Mouse (Mus musculus): ENCODE results near the gene Ranbp2. TPM values are rescaled to one million over a fixed set of nuclear protein-coding genes. Genes with fewer than 3 reads are reported as not detected.

Gene Ranbp2
- 22.8 and 24.8 TPM in 2 replicates for polyA plus RNA-seq (2015; fragmentation: Nextera tagmentation; extraction: Ambion mirVana)

GRCm38 (mm10) chr10:58446384-58447279, at the start of gene Ranbp2:
Gene Ranbp2 (plus strand): TSS chr10:58446920.
- H3K9ac ChIP-seq (replicated peaks; ENCODE audit: low read depth, low read length) = peak within 1 kb of the TSS; percentile 94
- peaks cover 13% of the 10 kb centered on the region for H3K4me1 ChIP-seq (replicated peaks; ENCODE audit: control insufficient read depth, insufficient read depth, low read length)
- H3K36me3 ChIP-seq (ENCODE audit: control insufficient read depth, insufficient read depth) = no peaks in the 10 kb centered on the region
- H3K27me3 ChIP-seq (replicated peaks; ENCODE audit: control insufficient read depth, insufficient read depth, low read length) = no peaks in the 10 kb centered on the region
- ATAC-seq = peak; percentile 98
- 0% methylated on average over 90 of the region's 91 CpGs for WGBS
- peak within 1 kb of the TSS; percentile 99 for H3K4me3 ChIP-seq (replicated peaks; ENCODE audit: low read length)
- peak within 1 kb of the TSS; percentile 94 for H3K27ac ChIP-seq (ENCODE audit: low read length)
- H3K9me3 ChIP-seq (ENCODE audit: control insufficient read depth, low read length) = no peaks in the 10 kb centered on the region
- H3K4me2 ChIP-seq (ENCODE audit: low read length) = peak within 1 kb of the TSS; percentile 81

- no peak overlapping the region for H3K27ac ChIP-seq (ENCODE audit: low read length)
- no peaks in the 10 kb centered on the region for H3K27me3 ChIP-seq (replicated peaks; ENCODE audit: control insufficient read depth, insufficient read depth, low read length)
- no peak for ATAC-seq
- H3K9me3 ChIP-seq (ENCODE audit: control insufficient read depth, low read length) = no peaks in the 10 kb centered on the region
- H3K4me3 ChIP-seq (replicated peaks; ENCODE audit: low read length) = no peak overlapping the region
- H3K4me2 ChIP-seq (ENCODE audit: low read length) = no peak overlapping the region
- H3K36me3 ChIP-seq (ENCODE audit: control insufficient read depth, insufficient read depth) = no peaks in the 10 kb centered on the region
- no peak overlapping the region for H3K9ac ChIP-seq (replicated peaks; ENCODE audit: low read depth, low read length)
- 92% methylated on average over 8 of the region's 8 CpGs for WGBS
- no peaks in the 10 kb centered on the region for H3K4me1 ChIP-seq (replicated peaks; ENCODE audit: control insufficient read depth, insufficient read depth, low read length)
Measured at GRCm38 (mm10) chr10:58398941-58399340, 47.8 kb upstream of the Ranbp2 start.

- Histone ChIP-seq H3K4me1 (replicated peaks; ENCODE audit: control insufficient read depth, insufficient read depth, low read length) (no peaks in the 10 kb centered on the region), H3K9ac (replicated peaks; ENCODE audit: low read depth, low read length) (no peak overlapping the region), H3K36me3 (ENCODE audit: control insufficient read depth, insufficient read depth) (no peaks in the 10 kb centered on the region), H3K9me3 (ENCODE audit: control insufficient read depth, low read length) (no peaks in the 10 kb centered on the region), H3K27ac (ENCODE audit: low read length) (no peak overlapping the region), H3K4me3 (replicated peaks; ENCODE audit: low read length) (no peak overlapping the region), H3K4me2 (ENCODE audit: low read length) (no peak overlapping the region), H3K27me3 (replicated peaks; ENCODE audit: control insufficient read depth, insufficient read depth, low read length) (no peaks in the 10 kb centered on the region)
- ATAC-seq = no peak
- WGBS = 89% methylated on average over 3 of the region's 3 CpGs
Measured at GRCm38 (mm10) chr10:58401838-58402237, 44.9 kb upstream of the Ranbp2 start.

- WGBS = 93% methylated on average over 6 of the region's 6 CpGs
- Histone ChIP-seq H3K4me3 (replicated peaks; ENCODE audit: low read length) (no peak overlapping the region), H3K27ac (ENCODE audit: low read length) (no peak overlapping the region), H3K27me3 (replicated peaks; ENCODE audit: control insufficient read depth, insufficient read depth, low read length) (no peaks in the 10 kb centered on the region), H3K9ac (replicated peaks; ENCODE audit: low read depth, low read length) (no peak overlapping the region), H3K9me3 (ENCODE audit: control insufficient read depth, low read length) (no peaks in the 10 kb centered on the region), H3K4me1 (replicated peaks; ENCODE audit: control insufficient read depth, insufficient read depth, low read length) (no peaks in the 10 kb centered on the region), H3K36me3 (ENCODE audit: control insufficient read depth, insufficient read depth) (peaks cover 5% of the 10 kb centered on the region), H3K4me2 (ENCODE audit: low read length) (no peak overlapping the region)
- no peak for ATAC-seq
Measured at GRCm38 (mm10) chr10:58404639-58405038, 42.1 kb upstream of the Ranbp2 start.

GRCm38 (mm10) chr10:58405285-58405948, 41.3 kb upstream of the Ranbp2 start:
- Histone ChIP-seq H3K4me1 (replicated peaks; ENCODE audit: control insufficient read depth, insufficient read depth, low read length) (no peaks in the 10 kb centered on the region), H3K27me3 (replicated peaks; ENCODE audit: control insufficient read depth, insufficient read depth, low read length) (no peaks in the 10 kb centered on the region), H3K4me3 (replicated peaks; ENCODE audit: low read length) (no peak overlapping the region), H3K9ac (replicated peaks; ENCODE audit: low read depth, low read length) (no peak overlapping the region), H3K4me2 (ENCODE audit: low read length) (no peak overlapping the region), H3K36me3 (ENCODE audit: control insufficient read depth, insufficient read depth) (peaks cover 12% of the 10 kb centered on the region), H3K27ac (ENCODE audit: low read length) (no peak overlapping the region), H3K9me3 (ENCODE audit: control insufficient read depth, low read length) (no peaks in the 10 kb centered on the region)
- no peak for ATAC-seq
- WGBS = 81% methylated on average over 4 of the region's 4 CpGs

GRCm38 (mm10) chr10:58405949-58406305, 40.8 kb upstream of the Ranbp2 start:
- WGBS = 92% methylated on average over 2 of the region's 2 CpGs
- no peaks in the 10 kb centered on the region for H3K27me3 ChIP-seq (replicated peaks; ENCODE audit: control insufficient read depth, insufficient read depth, low read length)

GRCm38 (mm10) chr10:58412331-58412730, 34.4 kb upstream of the Ranbp2 start:
- Histone ChIP-seq H3K27me3 (replicated peaks; ENCODE audit: control insufficient read depth, insufficient read depth, low read length) (no peaks in the 10 kb centered on the region), H3K27ac (ENCODE audit: low read length) (no peak overlapping the region), H3K4me3 (replicated peaks; ENCODE audit: low read length) (no peak overlapping the region), H3K4me1 (replicated peaks; ENCODE audit: control insufficient read depth, insufficient read depth, low read length) (no peaks in the 10 kb centered on the region), H3K4me2 (ENCODE audit: low read length) (no peak overlapping the region), H3K9ac (replicated peaks; ENCODE audit: low read depth, low read length) (no peak overlapping the region), H3K36me3 (ENCODE audit: control insufficient read depth, insufficient read depth) (peaks cover 30% of the 10 kb centered on the region), H3K9me3 (ENCODE audit: control insufficient read depth, low read length) (no peaks in the 10 kb centered on the region)
- no peak for ATAC-seq
- WGBS = 93% methylated on average over 4 of the region's 4 CpGs

More at GRCm38 (mm10) chr10:58405949-58406305, 40.8 kb upstream of the Ranbp2 start:
- Histone ChIP-seq H3K9ac (replicated peaks; ENCODE audit: low read depth, low read length) (no peak overlapping the region), H3K4me3 (replicated peaks; ENCODE audit: low read length) (no peak overlapping the region), H3K27ac (ENCODE audit: low read length) (no peak overlapping the region), H3K4me1 (replicated peaks; ENCODE audit: control insufficient read depth, insufficient read depth, low read length) (no peaks in the 10 kb centered on the region), H3K36me3 (ENCODE audit: control insufficient read depth, insufficient read depth) (peaks cover 14% of the 10 kb centered on the region), H3K4me2 (ENCODE audit: low read length) (no peak overlapping the region), H3K9me3 (ENCODE audit: control insufficient read depth, low read length) (no peaks in the 10 kb centered on the region)
- no peak for ATAC-seq

- Histone ChIP-seq H3K4me2 (ENCODE audit: low read length) (no peak overlapping the region), H3K36me3 (ENCODE audit: control insufficient read depth, insufficient read depth) (peaks cover 30% of the 10 kb centered on the region), H3K9me3 (ENCODE audit: control insufficient read depth, low read length) (no peaks in the 10 kb centered on the region), H3K4me3 (replicated peaks; ENCODE audit: low read length) (no peak overlapping the region), H3K9ac (replicated peaks; ENCODE audit: low read depth, low read length) (no peak overlapping the region), H3K4me1 (replicated peaks; ENCODE audit: control insufficient read depth, insufficient read depth, low read length) (no peaks in the 10 kb centered on the region), H3K27me3 (replicated peaks; ENCODE audit: control insufficient read depth, insufficient read depth, low read length) (no peaks in the 10 kb centered on the region), H3K27ac (ENCODE audit: low read length) (no peak overlapping the region)
- ATAC-seq = no peak
Measured at GRCm38 (mm10) chr10:58412852-58413251, 33.9 kb upstream of the Ranbp2 start.

GRCm38 (mm10) chr10:58416702-58417101, 30.0 kb upstream of the Ranbp2 start:
- no peak overlapping the region for H3K4me3 ChIP-seq (replicated peaks; ENCODE audit: low read length)
- no peaks in the 10 kb centered on the region for H3K27me3 ChIP-seq (replicated peaks; ENCODE audit: control insufficient read depth, insufficient read depth, low read length)
- no peaks in the 10 kb centered on the region for H3K9me3 ChIP-seq (ENCODE audit: control insufficient read depth, low read length)
- no peak for ATAC-seq
- WGBS = 92% methylated on average over 3 of the region's 3 CpGs
- no peak overlapping the region for H3K27ac ChIP-seq (ENCODE audit: low read length)
- no peak overlapping the region for H3K4me2 ChIP-seq (ENCODE audit: low read length)
- no peaks in the 10 kb centered on the region for H3K4me1 ChIP-seq (replicated peaks; ENCODE audit: control insufficient read depth, insufficient read depth, low read length)
- peaks cover 17% of the 10 kb centered on the region for H3K36me3 ChIP-seq (ENCODE audit: control insufficient read depth, insufficient read depth)
- no peak overlapping the region for H3K9ac ChIP-seq (replicated peaks; ENCODE audit: low read depth, low read length)
